ENCODE assay signal across 8 mouse cellular contexts in the genomic region with DNA sequence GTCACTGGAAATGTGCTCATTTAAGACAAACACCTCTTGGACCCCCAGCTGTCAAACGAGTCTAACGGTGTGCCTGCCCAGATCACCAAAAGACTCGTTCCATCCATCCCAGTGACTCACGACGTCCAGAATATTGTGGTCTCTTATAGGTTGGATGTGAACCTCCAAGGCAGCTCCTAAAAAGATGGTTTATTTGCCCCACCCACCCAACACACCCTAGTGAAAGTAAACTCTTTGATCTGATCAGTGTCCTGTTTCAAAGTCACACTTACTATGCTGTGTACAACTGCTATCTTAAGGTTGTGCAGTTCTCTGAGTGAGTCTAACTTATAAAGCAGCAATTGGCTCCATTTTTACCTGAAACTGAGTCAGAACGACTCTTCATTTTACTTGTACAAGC. TPM values are rescaled to one million over a fixed set of nuclear protein-coding genes. Genes with fewer than 3 reads are reported as not detected.
A peak's percentile ranks its signal among the peaks of the same experiment; 100 is the strongest.
DNase-seq lines count a peak whose midpoint lies in the region; ATAC-seq and TF ChIP-seq lines count a peak whose summit lies in the region.

No protein-coding gene starts in this region.

- peak overlapping the region; percentile 85 for H3K9ac ChIP-seq in heart, embryonic 14.5 days (ENCODE audit: low read length)
- peak overlapping the region; percentile 74 for H3K9ac ChIP-seq in MEL (ENCODE audit: control insufficient read depth, low read depth, low read length, poor library complexity, severe bottlenecking)
- H3K9ac ChIP-seq in hindbrain, embryonic 11.5 days (ENCODE audit: low read depth, low read length), result peak overlapping the region; percentile 50
- H3K9ac ChIP-seq in midbrain, embryonic 11.5 days (ENCODE audit: low read length), result peak overlapping the region; percentile 73

- H3K27ac ChIP-seq in heart, embryonic 14.5 days (replicated peaks in 1 of 2; ENCODE audit: control insufficient read depth in 1 of 2, insufficient read depth in 1 of 2, low read depth in 2 of 2, low read length in 2 of 2), result peak overlapping the region; percentile 6 to 79; a peak in 2 of 4 replicates
- H3K27ac ChIP-seq in MEL (ENCODE audit: control insufficient read depth, low read depth, low read length), result peak overlapping the region; percentile 25; the same call in 1 of the 2 replicates
- no peak overlapping the region for H3K27ac ChIP-seq in hindbrain, embryonic 11.5 days (ENCODE audit: low read depth, low read length)
- no peak overlapping the region for H3K27ac ChIP-seq in midbrain, embryonic 11.5 days (ENCODE audit: low read depth, low read length)

- H3K4me3 ChIP-seq in heart, embryonic 14.5 days (ENCODE audit: control insufficient read depth in 1 of 2, insufficient read depth in 1 of 2, low read depth in 1 of 2, low read length in 2 of 2), result peak overlapping the region; percentile 90
- H3K4me3 ChIP-seq in MEL (ENCODE audit: control insufficient read depth in 1 of 2, insufficient read depth in 1 of 2, low read depth in 2 of 2, low read length in 2 of 2), result peak overlapping the region; percentile 58 to 82
- H3K4me3 ChIP-seq in hindbrain, embryonic 11.5 days (ENCODE audit: low read depth, low read length), result peak overlapping the region; percentile 57
- peak overlapping the region; percentile 75 for H3K4me3 ChIP-seq in midbrain, embryonic 11.5 days (ENCODE audit: low read depth, low read length)

- H3K79me2 ChIP-seq in MEL (ENCODE audit: control insufficient read depth, insufficient read depth, low read length, poor library complexity), result peaks cover 28% of the 10 kb centered on the region

- TF ChIP-seq POLR2A in MEL (IDR thresholded peaks at IDR 0.05; ENCODE audit: control insufficient read depth in 1 of 2, insufficient read depth in 1 of 2, low read depth in 1 of 2, low read length in 2 of 2, poor library complexity in 1 of 2), result no peak

- H3K36me3 ChIP-seq in heart, embryonic 14.5 days (ENCODE audit: control insufficient read depth, insufficient read depth, low read length), result peaks cover 28% of the 10 kb centered on the region
- peaks cover 4 to 14% of the 10 kb centered on the region in 2 experiments; a peak in 3 of 4 replicates for H3K36me3 ChIP-seq in MEL (ENCODE audit: control insufficient read depth in 1 of 2, insufficient read depth in 2 of 2, low read length in 2 of 2)
- 0 out of 2 replicates have a peak, but pooled peaks cover 5% of the 10 kb centered on the region for H3K36me3 ChIP-seq in hindbrain, embryonic 11.5 days (ENCODE audit: control insufficient read depth, insufficient read depth, low read length)
- peaks cover 3% of the 10 kb centered on the region; the same call in 1 of the 2 replicates for H3K36me3 ChIP-seq in midbrain, embryonic 11.5 days (ENCODE audit: control insufficient read depth, insufficient read depth, low read length)

- no peak for TF ChIP-seq RAD21 in MEL (IDR thresholded peaks at IDR 0.05; ENCODE audit: low read depth, low read length)

- ATAC-seq in heart, embryonic 14.5 days (ENCODE audit: insufficient number of reproducible peaks, insufficient read depth, low FRiP score, low read depth), result no peak
- ATAC-seq in hindbrain, embryonic 11.5 days (ENCODE audit: low FRiP score), result no peak
- ATAC-seq in midbrain, embryonic 11.5 days (ENCODE audit: low FRiP score), result peak; percentile 8; the same call in 1 of the 2 replicates
- ATAC-seq in megakaryocyte-erythroid progenitor cell, adult 5-6 weeks (replicated peaks; ENCODE audit: low FRiP score, low TSS enrichment, poor library complexity, severe bottlenecking), result no peak

- no peak for TF ChIP-seq EP300 in MEL (IDR thresholded peaks at IDR 0.05; ENCODE audit: low read depth in 1 of 2, low read length in 2 of 2)

- H3K9me3 ChIP-seq in heart, embryonic 14.5 days (ENCODE audit: control insufficient read depth, low read length), result no peaks in the 10 kb centered on the region
- no peaks in the 10 kb centered on the region for H3K9me3 ChIP-seq in MEL (replicated peaks; ENCODE audit: insufficient read depth, low read length)
- H3K9me3 ChIP-seq in hindbrain, embryonic 11.5 days (ENCODE audit: control insufficient read depth, low read length), result no peaks in the 10 kb centered on the region
- no peaks in the 10 kb centered on the region for H3K9me3 ChIP-seq in midbrain, embryonic 11.5 days (ENCODE audit: control insufficient read depth, low read length)

- no peak for TF ChIP-seq CTCF in MEL (IDR thresholded peaks at IDR 0.05 in 2 of 3, conservative IDR thresholded peaks at IDR 0.05 in 1 of 3; ENCODE audit: control insufficient read depth in 1 of 3, insufficient read depth in 1 of 3, low read depth in 2 of 3, low read length in 3 of 3, poor library complexity in 1 of 3, severe bottlenecking in 1 of 3)

- no peaks in the 10 kb centered on the region for H3K27me3 ChIP-seq in heart, embryonic 14.5 days (ENCODE audit: control insufficient read depth, insufficient read depth, low read length)
- H3K27me3 ChIP-seq in MEL (ENCODE audit: control insufficient read depth in 1 of 2, insufficient read depth in 2 of 2, low read length in 2 of 2), result no peaks in the 10 kb centered on the region
- H3K27me3 ChIP-seq in hindbrain, embryonic 11.5 days (ENCODE audit: control insufficient read depth, insufficient read depth, low read length), result no peaks in the 10 kb centered on the region
- H3K27me3 ChIP-seq in midbrain, embryonic 11.5 days (ENCODE audit: control insufficient read depth, insufficient read depth, low read length), result no peaks in the 10 kb centered on the region

- DNase-seq in heart, postnatal 14 days, result no peak
- no peak for DNase-seq in MEL (ENCODE audit: low read depth, low spot score)
- no peak for DNase-seq in hindbrain, embryonic 11.5 days (ENCODE audit: low spot score)
- DNase-seq in midbrain, embryonic 11.5 days (ENCODE audit: low spot score, missing footprints), result no peak
- DNase-seq in natural killer cell, adult 2 months (ENCODE audit: low spot score in 2 of 2), result no peak
- no peak for DNase-seq in left cerebral cortex, adult 8-10 months (ENCODE audit: low spot score in 2 of 2)

- peak overlapping the region; percentile 86 for H3K4me2 ChIP-seq in heart, embryonic 14.5 days (ENCODE audit: low read length)
- H3K4me2 ChIP-seq in hindbrain, embryonic 11.5 days (replicated peaks; ENCODE audit: low read depth, low read length), result peak overlapping the region; percentile 58
- H3K4me2 ChIP-seq in midbrain, embryonic 11.5 days, result peak overlapping the region; percentile 54

- 15% methylated on average over 6 of the region's 6 CpGs for WGBS in heart, embryonic 14.5 days
- 19% methylated on average over 6 of the region's 6 CpGs for WGBS in hindbrain, embryonic 11.5 days
- 23% methylated on average over 6 of the region's 6 CpGs for WGBS in midbrain, embryonic 11.5 days

- H3K4me1 ChIP-seq in heart, embryonic 14.5 days (ENCODE audit: control insufficient read depth in 2 of 2, insufficient read depth in 2 of 2, low read length in 2 of 2), result peaks cover 0 to 5% of the 10 kb centered on the region in 2 experiments; a peak in 2 of 4 replicates
- peaks cover 0 to 12% of the 10 kb centered on the region in 2 experiments; a peak in 2 of 4 replicates for H3K4me1 ChIP-seq in MEL (ENCODE audit: control insufficient read depth in 1 of 2, insufficient read depth in 2 of 2, low read length in 2 of 2)
- no peaks in the 10 kb centered on the region; the same call in 1 of the 2 replicates for H3K4me1 ChIP-seq in hindbrain, embryonic 11.5 days (replicated peaks; ENCODE audit: control insufficient read depth, insufficient read depth, low read length)
- 0 out of 2 replicates have a peak, but pooled peaks cover 3% of the 10 kb centered on the region for H3K4me1 ChIP-seq in midbrain, embryonic 11.5 days (ENCODE audit: control insufficient read depth, insufficient read depth, low read length)

- intact Hi-C loops in heart, postnatal 14 days (cut with DNase I), result loop anchor here (10.0 kb wide), 1 partner anchor 522 kb away; a partner anchor contains a TSS

RNA-seq across cellular contexts. Expression of a gene that starts 7.2 kb away (rescaled TPM):
- polyA plus RNA-seq in heart, embryonic 14.5 days (2014; fragmentation: Nextera tagmentation; extraction: Ambion mirVana), result 16.7 and 17.9 TPM in 2 replicates
- 1 to 10 TPM; 5.6 to 9.2 TPM for total RNA-seq in heart, postnatal 14 days (2021)
- 104 and 118 TPM in 2 replicates for total RNA-seq in MEL (2012; rRNA removed)
- polyA plus RNA-seq in MEL (2012; ENCODE audit: insufficient read depth in 1 of 2, insufficient read length in 2 of 2, low read depth in 1 of 2, low replicate concordance in 2 of 2, missing spikeins in 1 of 2), result 100 to 1,000 TPM in 1 of 2 experiments, not detected in 1; 109 TPM
- 33.4 and 34.0 TPM in 2 replicates for polyA plus RNA-seq in hindbrain, embryonic 11.5 days (2014; fragmentation: Nextera tagmentation; extraction: Ambion mirVana)
- polyA plus RNA-seq in midbrain, embryonic 11.5 days (2014; fragmentation: Nextera tagmentation; extraction: Ambion mirVana), result 35.4 and 39.4 TPM in 2 replicates
- total RNA-seq in left cerebral cortex, adult 8-10 months (2022), result 10 to 100 TPM; 26.8 to 32.6 (median 27.9) TPM
- total RNA-seq in megakaryocyte-erythroid progenitor cell, adult 5-6 weeks (2014; fragmentation: Nextera tagmentation), result 38.3 and 47.6 TPM in 2 replicates
- 18.1 and 62.9 TPM in 2 replicates for total RNA-seq in megakaryocyte-erythroid progenitor cell, adult 5-6 weeks (2017)

RNA-seq across cellular contexts. Expression of a gene that starts 7.3 kb away (rescaled TPM):
- polyA plus RNA-seq in heart, embryonic 14.5 days (2014; fragmentation: Nextera tagmentation; extraction: Ambion mirVana), result 748 and 805 TPM in 2 replicates
- total RNA-seq in heart, postnatal 14 days (2021), result 1,000 to 10,000 TPM; 1,261 to 1,328 TPM
- 189 and 198 TPM in 2 replicates for total RNA-seq in MEL (2012; rRNA removed)
- 1,000 to 10,000 TPM in 1 of 2 experiments, 100 to 1,000 TPM in 1; 158 to 1,046 TPM for polyA plus RNA-seq in MEL (2012; ENCODE audit: insufficient read depth in 1 of 2, insufficient read length in 2 of 2, low read depth in 1 of 2, low replicate concordance in 2 of 2, missing spikeins in 1 of 2)
- polyA plus RNA-seq in hindbrain, embryonic 11.5 days (2014; fragmentation: Nextera tagmentation; extraction: Ambion mirVana), result 253 TPM in 2 replicates
- polyA plus RNA-seq in midbrain, embryonic 11.5 days (2014; fragmentation: Nextera tagmentation; extraction: Ambion mirVana), result 239 and 249 TPM in 2 replicates
- 100 to 1,000 TPM; 255 to 279 (median 271) TPM for total RNA-seq in left cerebral cortex, adult 8-10 months (2022)
- 142 and 209 TPM in 2 replicates for total RNA-seq in megakaryocyte-erythroid progenitor cell, adult 5-6 weeks (2014; fragmentation: Nextera tagmentation)
- 217 and 233 TPM in 2 replicates for total RNA-seq in megakaryocyte-erythroid progenitor cell, adult 5-6 weeks (2017)

RNA-seq across cellular contexts. Expression of a gene that starts 51.9 kb away (rescaled TPM):
- 19.1 and 19.4 TPM in 2 replicates for polyA plus RNA-seq in heart, embryonic 14.5 days (2014; fragmentation: Nextera tagmentation; extraction: Ambion mirVana)
- total RNA-seq in heart, postnatal 14 days (2021), result 10 to 100 TPM; 11.6 to 15.0 TPM
- total RNA-seq in MEL (2012; rRNA removed), result 13.2 and 16.1 TPM in 2 replicates
- 10 to 100 TPM; 13.6 to 34.1 TPM for polyA plus RNA-seq in MEL (2012; ENCODE audit: insufficient read depth in 1 of 2, insufficient read length in 2 of 2, low read depth in 1 of 2, low replicate concordance in 2 of 2, missing spikeins in 1 of 2)
- 29.0 and 36.1 TPM in 2 replicates for polyA plus RNA-seq in hindbrain, embryonic 11.5 days (2014; fragmentation: Nextera tagmentation; extraction: Ambion mirVana)
- 22.4 and 22.7 TPM in 2 replicates for polyA plus RNA-seq in midbrain, embryonic 11.5 days (2014; fragmentation: Nextera tagmentation; extraction: Ambion mirVana)
- 10 to 100 TPM; 14.0 to 18.8 (median 15.4) TPM for total RNA-seq in left cerebral cortex, adult 8-10 months (2022)
- total RNA-seq in megakaryocyte-erythroid progenitor cell, adult 5-6 weeks (2014; fragmentation: Nextera tagmentation), result 18.5 and 35.2 TPM in 2 replicates
- total RNA-seq in megakaryocyte-erythroid progenitor cell, adult 5-6 weeks (2017), result 15.8 and 18.2 TPM in 2 replicates

Comparison
In these comparisons a context has a peak if more than half of its experiments do, and no peak if none do; other contexts are left out.
1. H3K27ac ChIP-seq: peak in heart, embryonic 14.5 days (2 of 2) and MEL (single experiment); none in hindbrain, embryonic 11.5 days (single experiment) and midbrain, embryonic 11.5 days (single experiment).
2. Peak in every context shown above with its lines, with median percentiles within 50 percentile points of each other: H3K4me2 ChIP-seq, H3K4me3 ChIP-seq and H3K9ac ChIP-seq.